Mouse (Mus musculus) gastrocnemius, adult 8-10 months (tissue): ENCODE measurements around the gene Zfp692. TPM values are rescaled to one million over a fixed set of nuclear protein-coding genes. Genes with fewer than 3 reads are reported as not detected.
"Not testable (repeated sequence)": the region's sequence is repeated elsewhere in the genome, so short reads cannot be mapped to it uniquely, and the experiment has no call there.

Source experiments
- DNase-seq, 2 experiments: peaks; one replicate each; pipeline ENCODE4 v3.0.0; 2022; ENCODE audit warnings: low spot score in 2 of 2
- total RNA-seq, 4 experiments: library from RNA; stranded (reverse); gene quantifications; 2 replicates each; pipeline ENCODE4 v1.2.4; 2022

Gene Zfp692
- total RNA-seq, result 1 to 10 TPM; 2.5 to 5.3 (median 3.1) TPM

DNA sequence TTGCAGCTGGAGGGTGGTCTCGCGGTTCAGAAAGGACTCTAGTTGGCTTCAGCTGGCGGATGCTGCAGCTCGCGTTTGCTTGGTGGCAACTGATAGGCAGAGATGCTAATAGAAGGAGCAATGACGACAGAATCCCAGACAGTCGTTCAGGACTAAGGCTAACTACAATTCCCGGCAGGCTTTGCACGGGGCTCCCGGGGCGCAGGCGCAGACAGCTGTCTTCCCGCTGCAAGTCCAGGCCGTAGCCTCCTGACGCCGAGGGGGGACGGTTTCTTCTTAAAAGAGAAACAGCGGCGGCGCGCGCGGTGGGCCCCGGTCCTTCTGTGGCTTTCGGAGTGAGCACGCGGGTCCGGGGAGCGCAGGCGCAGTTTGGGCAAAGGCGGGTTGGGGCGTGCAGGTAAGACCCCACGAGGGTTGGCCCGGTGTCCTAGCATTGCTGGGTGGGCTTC is at the start of gene Zfp692:
Zfp692 (plus strand) TSS at position 210 of the 449 bp plus-strand sequence.
- DNase-seq, result peak; percentile 91 to 92

DNA sequence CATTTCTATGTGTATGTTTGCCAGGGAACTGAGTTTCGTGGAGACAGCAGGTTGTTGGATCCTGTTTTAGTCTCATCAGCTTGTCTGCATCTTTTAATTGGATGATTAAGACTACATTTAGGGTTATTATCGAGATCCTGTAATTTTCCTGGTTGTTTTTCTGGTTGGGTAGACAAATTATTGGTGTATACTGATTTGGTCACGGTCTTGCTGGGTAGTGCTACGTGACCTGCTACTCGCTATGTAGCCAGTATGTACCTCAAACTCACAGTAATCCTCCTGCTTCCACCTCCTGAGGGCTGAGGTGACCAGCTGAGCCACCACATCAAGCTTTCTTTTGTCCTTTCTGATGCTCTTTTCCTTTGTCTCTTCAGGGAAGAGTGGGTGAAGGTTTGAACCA is 49.1 kb upstream of the Zfp692 start:
- no peak for DNase-seq

DNA sequence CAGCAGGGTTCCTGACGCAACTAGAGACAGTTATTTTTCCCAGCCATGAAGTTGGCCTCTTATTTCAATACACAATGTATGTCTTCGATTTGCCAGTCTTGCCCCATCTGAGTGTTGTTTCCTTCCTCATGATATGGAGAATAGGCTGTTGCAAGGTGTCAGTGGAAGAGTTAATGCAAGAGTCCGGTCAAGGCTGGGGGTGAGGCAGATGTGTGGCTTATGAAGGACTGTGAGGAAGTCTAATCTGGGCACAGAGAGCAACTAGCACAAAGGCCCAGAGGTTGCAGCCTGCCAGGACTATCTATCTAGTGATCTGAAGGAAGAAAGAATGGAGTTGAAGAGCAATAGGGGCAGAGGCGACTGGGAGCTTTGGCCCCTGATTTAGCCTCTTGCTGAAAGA is 46.7 kb upstream of the Zfp692 start:
- no peak for DNase-seq

DNA sequence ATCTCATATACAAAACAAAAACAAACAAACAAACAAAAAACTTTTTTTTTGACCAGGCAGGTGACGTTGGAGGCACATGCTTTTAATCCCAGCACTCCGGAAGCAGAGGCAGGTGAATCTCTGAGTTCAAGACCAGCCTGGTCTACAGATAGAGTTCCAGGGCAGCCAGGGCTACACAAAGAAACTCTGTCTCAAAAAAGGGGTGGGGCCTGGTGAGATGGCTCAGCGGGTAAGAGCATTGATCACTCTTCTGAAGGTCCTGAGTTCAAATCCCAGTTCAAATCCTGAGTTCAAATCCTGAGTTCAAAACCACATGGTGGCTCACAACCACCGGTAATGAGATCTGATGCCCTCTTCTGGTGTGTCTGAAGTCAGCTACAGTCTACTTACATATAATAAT is 45.0 kb upstream of the Zfp692 start:
- DNase-seq, result no peak

DNA sequence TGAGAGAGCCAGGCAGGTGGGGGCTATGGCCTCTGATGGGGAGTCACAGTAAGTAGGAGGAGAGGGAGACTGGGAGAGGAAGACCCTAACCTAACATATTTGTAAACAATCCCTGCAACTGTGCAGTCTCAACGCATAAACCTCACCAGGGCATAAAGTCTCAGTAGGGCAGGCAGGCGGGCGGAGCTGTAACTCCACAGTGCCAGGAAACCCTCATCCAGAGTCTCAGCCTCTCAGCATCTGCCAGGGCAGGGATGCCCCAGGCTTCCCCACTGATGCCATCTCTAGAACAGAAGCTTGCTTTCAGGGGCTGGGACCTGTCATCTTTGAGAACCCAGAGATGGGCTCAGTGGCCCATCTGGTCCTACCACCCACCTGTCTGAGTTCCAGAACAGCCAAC is 44.5 kb upstream of the Zfp692 start:
- DNase-seq, result no peak

DNA sequence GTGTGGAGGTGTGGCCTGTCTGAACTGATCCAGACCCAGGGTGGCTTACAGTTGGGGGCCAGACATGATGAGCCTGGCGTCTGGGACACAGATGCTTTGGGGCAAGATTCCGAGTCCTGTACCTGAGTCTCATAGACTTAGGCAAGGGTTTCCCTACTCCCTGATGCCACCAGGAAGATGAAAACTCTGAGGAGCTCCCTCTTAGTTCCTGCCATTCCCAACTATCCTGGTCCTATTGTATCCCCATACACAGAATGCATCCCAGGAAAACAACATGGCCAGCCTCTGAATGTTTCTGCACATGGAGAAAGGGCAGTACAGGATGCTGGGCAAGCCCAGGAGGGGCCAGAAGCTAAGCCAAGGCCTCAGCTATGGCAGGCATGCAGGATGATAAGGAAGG is 43.4 kb upstream of the Zfp692 start:
- no peak for DNase-seq

DNA sequence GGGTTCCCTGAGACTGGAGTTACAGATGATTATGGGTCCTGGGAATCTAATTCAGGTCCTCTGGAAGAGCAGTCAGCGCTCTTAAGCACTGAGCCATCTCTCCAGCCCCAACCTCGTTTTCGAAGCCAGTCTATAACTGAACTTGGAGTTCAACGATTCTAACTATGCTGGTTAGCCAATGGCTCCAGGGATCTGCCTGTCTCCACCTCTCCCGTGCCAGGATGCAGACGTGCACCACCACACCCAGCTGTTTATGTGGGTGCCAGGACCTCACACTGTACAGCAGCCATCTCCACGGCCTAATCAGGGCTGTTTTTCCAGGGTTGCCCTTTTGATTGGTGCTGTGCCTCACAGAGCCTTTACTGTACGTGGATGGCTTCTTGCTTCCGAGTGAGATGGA is 42.3 kb upstream of the Zfp692 start:
- no peak for DNase-seq

DNA sequence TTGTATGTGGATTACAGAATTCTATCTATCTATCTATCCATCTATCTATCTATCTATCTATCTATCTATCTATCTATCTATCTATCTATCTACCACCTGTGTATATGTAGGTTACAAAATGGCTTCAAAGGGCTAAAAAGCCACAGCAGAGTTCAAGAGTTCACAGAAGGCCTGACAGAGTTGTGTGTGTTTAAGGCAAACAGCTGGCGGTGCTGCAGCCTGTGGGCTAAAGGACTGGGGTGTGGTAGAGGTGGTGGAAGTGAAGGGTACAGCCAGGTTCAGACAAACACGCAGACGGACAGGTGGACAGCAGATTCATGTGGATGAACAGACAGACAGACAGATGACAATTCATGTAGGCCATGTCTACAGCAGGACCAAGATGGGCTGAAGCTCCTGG is 38.6 kb upstream of the Zfp692 start:
- no peak for DNase-seq

DNA sequence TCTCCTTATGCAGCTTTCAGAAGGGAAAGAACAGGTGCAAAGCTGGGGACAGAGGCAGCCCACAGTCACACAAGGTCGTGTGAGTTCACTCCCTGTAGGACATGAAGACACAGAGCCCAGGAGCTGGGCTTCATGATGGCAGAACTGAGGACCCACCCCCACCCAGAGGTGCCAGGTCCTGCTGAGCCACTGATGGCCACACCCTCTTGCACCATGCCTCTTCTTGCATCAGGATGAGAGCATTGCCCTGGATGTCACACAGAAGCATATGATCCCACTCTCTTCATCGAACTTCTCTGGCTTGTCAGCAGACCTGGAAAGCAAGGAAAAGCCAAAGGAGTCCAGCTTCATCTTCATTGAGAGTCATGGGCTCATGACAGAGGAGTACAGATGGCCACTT is 32.3 kb upstream of the Zfp692 start, which contains the start of gene 4930438A08Rik:
4930438A08Rik (plus strand) TSS at position 228 of the 400 bp plus-strand sequence.
- no peak for DNase-seq

DNA sequence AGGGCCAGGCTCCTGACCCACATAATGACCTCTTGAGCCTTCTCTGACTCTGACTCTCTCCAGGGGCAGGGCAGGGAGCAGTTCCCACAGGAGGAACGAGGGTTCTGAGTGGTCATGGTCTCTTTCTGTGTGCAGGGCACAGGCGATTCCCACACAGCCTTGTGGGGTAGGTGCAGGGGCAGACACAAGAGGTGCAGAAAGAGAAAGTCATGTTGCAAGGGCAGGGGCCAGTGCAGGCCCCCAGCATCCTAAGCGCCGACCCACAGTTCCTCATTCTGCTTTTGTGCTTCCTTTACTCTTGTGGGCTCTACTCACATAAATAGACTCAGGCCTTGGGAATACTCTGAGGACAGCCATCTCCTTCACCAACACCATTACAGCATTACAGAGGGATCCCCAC is 31.1 kb upstream of the Zfp692 start:
- no peak for DNase-seq

DNA sequence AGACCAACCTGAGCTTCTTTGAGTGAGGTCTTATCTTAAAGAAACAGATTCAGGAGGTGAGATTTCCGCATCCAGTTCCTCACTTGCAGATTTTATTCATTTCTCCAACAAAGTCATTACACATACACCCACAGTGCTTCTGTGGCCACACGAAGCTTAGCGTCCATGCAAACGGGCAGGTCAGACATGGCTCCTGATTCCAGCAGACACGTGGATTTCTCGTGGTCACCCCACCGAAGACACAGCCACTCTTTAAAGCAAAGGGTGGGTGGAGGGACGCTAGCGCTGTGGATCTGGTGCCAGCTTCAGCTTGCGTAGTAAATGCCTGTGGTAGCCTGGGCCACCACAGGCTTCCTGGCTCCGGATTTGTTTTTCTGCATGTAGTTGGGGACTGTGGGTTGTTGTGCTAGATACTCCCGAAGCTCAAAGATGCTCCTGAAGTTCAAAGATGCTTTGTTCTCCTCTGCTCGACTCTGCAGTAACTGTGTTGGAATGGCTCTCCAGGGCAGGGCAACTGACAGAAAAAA is 24.8 kb upstream of the Zfp692 start:
- DNase-seq, result no peak

DNA sequence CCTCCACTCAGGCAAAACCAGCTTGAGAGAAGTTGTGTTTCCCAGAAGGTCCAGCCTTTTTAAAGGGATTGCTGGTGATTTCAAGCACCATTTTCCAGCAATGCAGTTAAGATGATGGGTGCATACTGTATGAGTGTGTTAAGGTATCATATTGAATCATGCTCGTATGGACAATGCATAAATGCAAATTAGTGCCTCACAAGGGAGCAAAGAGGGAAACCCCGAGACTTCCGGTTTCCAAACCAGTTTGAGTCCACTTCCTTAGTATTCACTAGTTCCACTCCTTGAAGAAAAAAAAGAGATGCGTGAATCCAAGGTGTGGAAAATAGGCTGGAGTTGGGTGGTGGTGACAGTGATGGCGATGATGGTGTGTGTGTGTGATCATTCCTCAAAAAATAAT is 24.4 kb upstream of the Zfp692 start:
- DNase-seq, result no peak

DNA sequence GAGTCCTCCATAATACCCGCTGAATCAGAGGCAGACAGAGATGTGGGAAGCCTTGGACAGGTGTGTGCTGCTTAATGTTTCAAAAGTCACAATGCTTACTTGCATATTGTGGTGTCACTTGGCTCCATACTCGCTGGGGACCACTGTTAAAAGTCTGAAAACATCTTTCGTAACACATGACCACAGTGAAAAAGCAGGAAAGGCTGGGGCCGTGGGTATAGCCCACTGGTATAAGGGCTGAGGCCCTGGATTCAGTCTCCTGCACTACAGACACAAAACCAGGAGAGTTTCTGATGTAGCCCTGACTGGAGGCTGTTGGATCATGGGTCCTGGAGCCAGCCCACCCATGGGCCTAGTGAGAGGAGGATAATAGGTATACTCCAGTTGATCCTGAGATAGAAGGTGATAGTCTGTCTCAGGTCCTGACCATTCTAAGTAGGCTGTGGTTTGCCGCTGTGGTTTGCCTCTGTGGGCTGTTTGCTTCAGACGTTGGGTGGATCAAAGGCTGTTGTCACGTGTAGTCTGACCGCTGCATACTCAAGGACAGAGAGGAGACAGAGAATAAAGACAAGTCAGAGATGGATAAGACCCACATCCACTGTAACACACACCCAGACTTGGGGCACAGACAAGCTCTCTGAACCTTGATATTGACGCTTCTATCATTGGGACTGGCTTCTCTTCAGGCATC is 16.7 kb upstream of the Zfp692 start:
- no peak for DNase-seq

DNA sequence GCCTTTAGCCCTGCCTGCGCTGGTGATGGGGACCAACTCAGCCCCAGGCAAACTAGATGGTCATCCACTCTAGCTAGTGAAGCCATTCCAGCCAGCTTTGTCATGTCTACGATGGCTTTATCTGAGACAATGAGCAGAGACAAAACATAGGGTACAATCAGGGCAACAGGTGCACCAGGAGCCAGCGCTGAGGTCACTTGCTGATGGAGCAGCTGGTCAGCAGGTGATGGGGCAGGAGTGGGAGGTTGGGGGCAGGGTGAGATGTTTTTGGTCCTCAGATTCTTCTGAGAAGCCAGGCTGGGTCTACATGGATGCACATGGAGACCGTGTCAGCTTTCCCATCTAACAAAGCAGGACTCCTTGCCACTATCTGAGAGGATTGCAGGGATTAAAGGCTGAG is 16.1 kb upstream of the Zfp692 start:
- DNase-seq, result no peak

DNA sequence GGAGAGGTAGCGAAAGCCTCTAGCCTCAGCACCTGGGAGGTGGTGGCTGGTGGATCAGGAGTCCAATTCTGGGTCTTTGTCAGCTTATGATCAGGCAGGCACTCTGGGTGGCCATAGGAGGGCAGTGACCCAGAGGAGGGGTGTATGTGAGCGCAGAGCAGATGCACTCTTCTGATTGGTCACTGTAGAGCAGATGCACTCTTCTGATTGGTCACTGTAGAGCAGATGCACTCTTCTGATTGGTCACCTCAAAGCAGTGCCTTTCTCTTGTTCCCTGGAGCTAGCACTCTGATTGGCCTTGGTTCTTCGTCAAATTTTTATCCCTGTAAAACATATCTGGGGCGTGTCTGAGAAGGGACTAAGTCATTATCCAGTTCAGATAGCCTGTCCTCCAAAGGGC is 14.1 kb upstream of the Zfp692 start:
- DNase-seq, result no peak

DNA sequence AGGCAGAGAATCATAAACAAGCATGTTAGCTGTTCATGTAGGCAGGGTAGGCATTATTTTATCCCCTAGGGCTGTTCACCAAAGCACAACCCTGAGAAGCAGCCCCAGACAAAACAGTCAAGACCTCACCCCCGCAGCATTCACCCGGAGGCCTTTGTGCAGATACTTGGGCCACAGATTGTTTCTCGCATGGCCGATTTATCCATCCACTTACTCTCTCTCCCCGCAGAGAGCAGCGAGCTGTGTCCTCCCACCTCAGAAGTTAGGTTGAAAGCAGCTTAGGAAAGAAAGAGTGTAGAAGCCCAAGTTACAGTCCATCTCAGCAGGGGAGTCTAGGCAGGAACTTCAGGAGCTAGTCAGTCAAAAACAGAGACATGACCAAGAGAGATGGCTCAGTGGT is 9.5 kb upstream of the Zfp692 start:
- no peak for DNase-seq

DNA sequence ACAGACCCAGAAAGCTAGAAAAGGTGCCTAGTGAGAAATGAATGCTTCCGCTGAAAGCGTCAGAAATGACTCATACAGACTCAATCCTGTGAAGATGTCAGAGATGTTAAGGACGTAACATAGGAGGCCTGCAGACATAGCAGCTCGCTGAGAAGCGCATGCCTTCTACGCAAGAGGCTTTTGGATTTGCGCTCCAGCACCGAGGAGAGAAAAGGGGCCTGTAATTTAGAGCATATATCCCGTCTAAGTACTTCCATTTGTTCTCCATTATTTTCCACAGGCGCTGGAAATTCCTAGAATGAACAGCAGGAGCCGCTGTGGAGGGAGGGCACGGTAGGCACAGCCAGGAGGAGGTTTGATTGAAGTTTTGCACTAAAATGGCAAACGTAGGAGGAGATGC is 5.8 kb upstream of the Zfp692 start:
- DNase-seq, result peak; percentile 49 to 53

DNA sequence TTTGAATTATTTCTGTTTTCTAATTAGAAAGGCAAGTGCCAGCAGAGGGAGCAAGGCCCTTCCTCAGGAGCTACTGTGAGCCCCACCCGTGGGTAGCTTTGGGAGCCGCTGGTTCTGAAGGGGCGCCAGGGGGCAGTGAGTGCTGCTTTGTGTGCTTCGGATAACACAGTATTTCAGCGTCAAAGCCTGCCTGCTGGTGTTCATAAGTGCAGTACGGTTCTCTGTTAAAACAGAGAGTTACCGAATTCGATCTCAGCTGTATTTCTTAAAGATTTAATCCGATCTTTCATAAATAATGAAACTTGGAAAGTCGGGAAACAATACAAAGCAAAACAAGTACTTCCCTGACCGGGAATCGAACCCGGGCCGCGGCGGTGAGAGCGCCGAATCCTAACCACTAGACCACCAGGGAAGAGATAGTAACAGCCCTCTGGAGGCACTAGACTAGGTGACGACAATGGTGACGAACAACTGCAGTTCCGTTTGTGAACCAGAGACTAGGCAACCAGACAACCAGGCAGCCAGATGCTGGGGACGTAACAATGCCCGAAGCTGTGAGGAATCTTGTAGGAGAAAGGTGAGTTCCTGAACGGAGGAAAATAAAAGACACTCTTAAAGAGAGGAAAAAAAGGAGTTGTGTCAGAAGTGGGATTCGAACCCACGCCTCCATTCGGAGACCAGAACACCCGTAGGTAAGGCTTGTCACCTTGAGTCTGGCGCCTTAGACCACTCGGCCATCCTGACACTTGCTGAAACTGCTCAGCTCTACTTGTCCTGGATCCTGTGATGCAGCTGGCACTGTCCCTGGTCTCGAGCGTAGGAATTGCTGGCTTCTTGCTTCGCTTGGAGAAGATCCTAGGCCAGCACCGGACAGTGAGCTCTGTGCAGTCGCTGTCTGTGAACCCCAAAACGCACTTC is 4.8 kb upstream of the Zfp692 start:
- peak; percentile 92 to 95 for DNase-seq

DNA sequence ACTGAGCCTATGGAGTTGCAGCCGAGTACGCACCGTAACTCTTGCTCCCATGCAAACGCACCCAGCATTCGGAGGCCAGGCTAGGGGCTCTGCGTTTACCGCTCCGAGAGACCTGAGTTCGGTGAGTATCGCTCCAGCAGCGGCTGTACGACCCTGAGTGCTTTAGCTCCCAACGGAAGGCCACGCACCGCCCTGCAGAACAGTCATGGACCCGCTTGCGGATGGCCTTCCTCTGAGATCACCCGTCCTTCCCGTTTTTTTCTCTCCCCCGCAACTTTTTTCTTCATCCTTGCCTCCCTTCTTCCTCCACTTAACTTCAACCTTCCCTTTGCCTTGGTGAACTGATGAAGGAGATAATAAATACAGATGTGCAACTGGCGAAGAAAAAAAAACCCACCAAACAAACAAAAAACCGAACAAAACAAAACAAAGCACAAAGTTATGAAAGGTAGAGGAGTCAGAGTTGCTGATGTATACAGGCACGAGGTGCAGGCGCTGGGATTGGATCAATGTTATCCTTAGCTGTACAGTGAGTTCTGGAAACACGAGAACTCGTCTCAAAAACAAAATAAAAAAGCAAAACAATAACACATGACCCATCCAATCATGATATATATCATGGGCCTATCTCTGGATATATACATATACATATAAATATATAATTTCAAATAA is 4.0 kb upstream of the Zfp692 start:
- DNase-seq, result no peak

DNA sequence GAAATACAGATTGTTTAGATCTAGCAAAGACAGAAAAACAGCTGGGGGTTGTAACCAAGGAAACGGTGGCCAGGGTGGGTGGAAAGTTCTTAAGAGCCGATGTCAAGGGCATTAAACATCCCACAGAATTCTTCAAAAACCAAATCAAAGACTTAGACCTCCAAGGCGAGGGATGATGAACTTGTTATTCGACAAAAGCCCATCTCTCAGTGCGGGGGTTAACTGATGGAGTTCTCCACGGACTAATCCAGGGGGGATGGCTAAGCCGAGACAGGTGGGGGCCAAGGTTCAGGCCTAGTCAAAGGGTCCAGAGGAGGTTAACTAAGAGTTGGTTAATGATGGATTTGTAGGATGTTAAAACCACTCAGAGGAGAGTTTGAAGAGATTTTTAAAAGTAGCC is 3.3 kb upstream of the Zfp692 start:
- no peak for DNase-seq

DNA sequence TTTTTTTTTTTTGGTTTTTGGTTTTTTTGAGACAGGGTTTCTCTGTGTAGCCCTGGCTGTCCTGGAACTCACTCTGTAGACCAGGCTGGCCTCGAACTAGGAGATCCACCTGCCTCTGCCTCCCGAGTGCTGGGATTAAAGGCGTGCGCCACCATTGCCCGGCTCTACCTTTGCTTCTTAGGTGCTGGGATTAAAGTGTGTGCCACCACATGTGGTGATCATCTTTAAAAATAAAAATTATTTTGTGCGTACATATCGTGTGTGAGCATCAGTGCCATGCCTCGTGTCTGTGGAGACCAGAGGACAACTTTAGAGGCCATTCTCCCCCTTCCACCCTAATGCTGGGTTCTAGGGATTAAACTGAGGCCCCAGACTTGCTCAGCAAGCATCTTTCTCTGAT is 1.6 kb upstream of the Zfp692 start:
- not testable (repeated sequence) for DNase-seq
